In genomic region chr11:95785675-95786074, GRCm38 (mm10) we compare ENCODE assay signal across 14 mouse cellular contexts. TPM values are rescaled to one million over a fixed set of nuclear protein-coding genes. Genes with fewer than 3 reads are reported as not detected.
DNase-seq lines count a peak whose midpoint lies in the region; ATAC-seq and TF ChIP-seq lines count a peak whose summit lies in the region.
"Had no signal": no experiment of that assay in that cellular context is flagged by ENCODE, and none has a peak within 500 bp of the region (broad histone marks: within the 10 kb centered on the region; RNA-seq: fewer than 3 reads in every experiment).

No protein-coding gene starts in this region.

- DNase-seq in embryonic facial prominence, embryonic 11.5 days (ENCODE audit: low spot score), result peak; percentile 38
- DNase-seq in embryonic facial prominence, embryonic 10.5 days (ENCODE audit: low spot score), result no peak
- no peak for DNase-seq in liver, adult 2 months (ENCODE audit: extremely low read depth, low read depth, low spot score)
- DNase-seq in liver, postnatal 0 days, result peak; percentile 65
- no peak for DNase-seq in layer of hippocampus, postnatal 36 days
- DNase-seq in right cerebral cortex, adult 18-20 months, result no peak
- DNase-seq: cerebellum, adult 18-20 months; lung, postnatal 36 days had no signal

- H3K4me3 ChIP-seq in embryonic facial prominence, embryonic 11.5 days (ENCODE audit: low read depth, low read length), result no peak overlapping the region
- no peak overlapping the region for H3K4me3 ChIP-seq in embryonic facial prominence, embryonic 10.5 days
- H3K4me3 ChIP-seq in liver, adult 2 months (ENCODE audit: insufficient read depth, low read depth, low read length), result no peak overlapping the region
- H3K4me3 ChIP-seq in liver, embryonic 12.5 days, result no peak overlapping the region
- H3K4me3 ChIP-seq in ES-Bruce4 (ENCODE audit: low read depth, low read length), result no peak overlapping the region
- no peak overlapping the region for H3K4me3 ChIP-seq in liver, postnatal 0 days (ENCODE audit: low read depth, low read length)
- H3K4me3 ChIP-seq: embryonic facial prominence, embryonic 15.5 days; heart, embryonic 13.5 days; neural tube, embryonic 13.5 days had no signal

- no peak overlapping the region for H3K27ac ChIP-seq in embryonic facial prominence, embryonic 11.5 days (replicated peaks; ENCODE audit: low read depth, low read length)
- no peak overlapping the region for H3K27ac ChIP-seq in embryonic facial prominence, embryonic 10.5 days (replicated peaks)
- H3K27ac ChIP-seq in liver, adult 2 months (replicated peaks; ENCODE audit: insufficient read depth, low read depth, low read length), result no peak overlapping the region
- no peak overlapping the region for H3K27ac ChIP-seq in liver, embryonic 12.5 days
- H3K27ac ChIP-seq in ES-Bruce4 (ENCODE audit: insufficient read depth, low read length), result no peak overlapping the region
- H3K27ac ChIP-seq in liver, postnatal 0 days (ENCODE audit: low read depth), result no peak overlapping the region
- H3K27ac ChIP-seq: embryonic facial prominence, embryonic 15.5 days; heart, embryonic 13.5 days; neural tube, embryonic 13.5 days had no signal

- TF ChIP-seq CTCF in liver, adult 2 months (IDR thresholded peaks at IDR 0.05; ENCODE audit: low read depth, low read length), result peak; percentile 26; the same call in 1 of the 2 replicates
- TF ChIP-seq CTCF in ES-Bruce4 (IDR thresholded peaks at IDR 0.05; ENCODE audit: low read depth, low read length), result peak; percentile 32
- peak; percentile 74 for TF ChIP-seq CTCF in liver, postnatal 0 days (IDR thresholded peaks at IDR 0.05; ENCODE audit: low read depth)

- no peak for ATAC-seq in embryonic facial prominence, embryonic 11.5 days (replicated peaks; ENCODE audit: insufficient number of reproducible peaks, low FRiP score, low TSS enrichment, low read depth)
- no peak for ATAC-seq in liver, embryonic 12.5 days
- no peak for ATAC-seq in liver, postnatal 0 days

- no peaks in the 10 kb centered on the region for H3K36me3 ChIP-seq in embryonic facial prominence, embryonic 11.5 days (replicated peaks; ENCODE audit: control insufficient read depth, insufficient read depth, low read depth, low read length)
- no peaks in the 10 kb centered on the region for H3K36me3 ChIP-seq in embryonic facial prominence, embryonic 10.5 days (replicated peaks)
- no peaks in the 10 kb centered on the region for H3K36me3 ChIP-seq in liver, adult 2 months (ENCODE audit: control insufficient read depth, insufficient read depth, low read length)
- H3K36me3 ChIP-seq in liver, embryonic 12.5 days, result peaks cover 7% of the 10 kb centered on the region; the same call in 1 of the 2 replicates
- H3K36me3 ChIP-seq in ES-Bruce4 (ENCODE audit: control insufficient read depth, insufficient read depth, low read length, poor library complexity, severe bottlenecking), result no peaks in the 10 kb centered on the region
- H3K36me3 ChIP-seq in liver, postnatal 0 days (replicated peaks; ENCODE audit: insufficient read depth, low read length), result no peaks in the 10 kb centered on the region
- H3K36me3 ChIP-seq: embryonic facial prominence, embryonic 15.5 days; neural tube, embryonic 13.5 days had no signal

- TF ChIP-seq POLR2A in liver, adult 2 months (IDR thresholded peaks at IDR 0.05; ENCODE audit: extremely low read depth, insufficient read depth, low read length), result no peak
- TF ChIP-seq POLR2A in ES-Bruce4 (IDR thresholded peaks at IDR 0.05; ENCODE audit: insufficient read depth, low read length), result no peak

- H3K79me2 ChIP-seq in liver, adult 2 months (ENCODE audit: control insufficient read depth, insufficient read depth, low read length), result no peaks in the 10 kb centered on the region

- H3K9me3 ChIP-seq in embryonic facial prominence, embryonic 11.5 days (replicated peaks; ENCODE audit: control insufficient read depth, low read length), result no peaks in the 10 kb centered on the region
- H3K9me3 ChIP-seq in embryonic facial prominence, embryonic 10.5 days, result 0 out of 2 replicates have a peak, but pooled peaks cover 6% of the 10 kb centered on the region
- H3K9me3 ChIP-seq in liver, embryonic 12.5 days (replicated peaks), result peaks cover 6% of the 10 kb centered on the region; the same call in 1 of the 2 replicates
- no peaks in the 10 kb centered on the region for H3K9me3 ChIP-seq in ES-Bruce4 (replicated peaks; ENCODE audit: control insufficient read depth, insufficient read depth, low read length, poor library complexity, severe bottlenecking)
- no peaks in the 10 kb centered on the region for H3K9me3 ChIP-seq in liver, postnatal 0 days (ENCODE audit: low read length)
- H3K9me3 ChIP-seq: embryonic facial prominence, embryonic 15.5 days; neural tube, embryonic 13.5 days had no signal

- no peaks in the 10 kb centered on the region for H3K27me3 ChIP-seq in embryonic facial prominence, embryonic 11.5 days (ENCODE audit: control insufficient read depth, insufficient read depth, low read length)
- H3K27me3 ChIP-seq in embryonic facial prominence, embryonic 10.5 days (replicated peaks; ENCODE audit: low read depth, poor library complexity, severe bottlenecking), result no peaks in the 10 kb centered on the region
- H3K27me3 ChIP-seq in liver, adult 2 months (ENCODE audit: control insufficient read depth, insufficient read depth, low read length), result no peaks in the 10 kb centered on the region
- H3K27me3 ChIP-seq in liver, embryonic 12.5 days (replicated peaks), result 0 out of 2 replicates have a peak, but pooled peaks cover 3% of the 10 kb centered on the region
- H3K27me3 ChIP-seq in ES-Bruce4 (ENCODE audit: control insufficient read depth, insufficient read depth, low read length, poor library complexity, severe bottlenecking), result no peaks in the 10 kb centered on the region
- H3K27me3 ChIP-seq in liver, postnatal 0 days (ENCODE audit: insufficient read depth, low read length), result no peaks in the 10 kb centered on the region
- H3K27me3 ChIP-seq: embryonic facial prominence, embryonic 15.5 days; heart, embryonic 13.5 days; neural tube, embryonic 13.5 days had no signal

- H3K4me2 ChIP-seq in embryonic facial prominence, embryonic 11.5 days (ENCODE audit: low read depth, low read length), result no peak overlapping the region
- no peak overlapping the region for H3K4me2 ChIP-seq in liver, embryonic 12.5 days
- no peak overlapping the region for H3K4me2 ChIP-seq in liver, postnatal 0 days (ENCODE audit: low read depth, low read length)
- H3K4me2 ChIP-seq: embryonic facial prominence, embryonic 15.5 days; heart, embryonic 13.5 days; neural tube, embryonic 13.5 days had no signal

- 92% methylated on average over 4 of the region's 4 CpGs for WGBS in embryonic facial prominence, embryonic 11.5 days
- 89% methylated on average over 4 of the region's 4 CpGs for WGBS in embryonic facial prominence, embryonic 10.5 days
- 98% methylated on average over 4 of the region's 4 CpGs for WGBS in liver, adult 2 months
- 78% methylated on average over 4 of the region's 4 CpGs for WGBS in liver, embryonic 12.5 days (ENCODE audit: insufficient replicate concordance)
- 90% methylated on average over 4 of the region's 4 CpGs for WGBS in liver, postnatal 0 days (ENCODE audit: insufficient replicate concordance)

- TF ChIP-seq EP300 in ES-Bruce4 (IDR thresholded peaks at IDR 0.05; ENCODE audit: insufficient read depth, low read depth, low read length), result no peak
- TF ChIP-seq EP300 in liver, postnatal 0 days (IDR thresholded peaks at IDR 0.05; ENCODE audit: low read depth), result no peak

- H3K4me1 ChIP-seq in embryonic facial prominence, embryonic 11.5 days (ENCODE audit: control insufficient read depth, insufficient read depth, low read length), result no peaks in the 10 kb centered on the region
- no peaks in the 10 kb centered on the region for H3K4me1 ChIP-seq in embryonic facial prominence, embryonic 10.5 days
- H3K4me1 ChIP-seq in liver, adult 2 months (ENCODE audit: control insufficient read depth, insufficient read depth, low read length), result no peaks in the 10 kb centered on the region
- H3K4me1 ChIP-seq in liver, embryonic 12.5 days, result peaks cover 9% of the 10 kb centered on the region; the same call in 1 of the 2 replicates
- H3K4me1 ChIP-seq in ES-Bruce4 (ENCODE audit: control insufficient read depth, insufficient read depth, low read length), result no peaks in the 10 kb centered on the region
- H3K4me1 ChIP-seq in liver, postnatal 0 days (ENCODE audit: insufficient read depth), result no peaks in the 10 kb centered on the region
- H3K4me1 ChIP-seq: embryonic facial prominence, embryonic 15.5 days; heart, embryonic 13.5 days; neural tube, embryonic 13.5 days had no signal

- no peak overlapping the region for H3K9ac ChIP-seq in embryonic facial prominence, embryonic 11.5 days (replicated peaks; ENCODE audit: low read length)
- no peak overlapping the region for H3K9ac ChIP-seq in liver, adult 2 months (ENCODE audit: low read depth, low read length)
- H3K9ac ChIP-seq in liver, embryonic 12.5 days, result no peak overlapping the region
- H3K9ac ChIP-seq in ES-Bruce4 (ENCODE audit: low read depth, poor library complexity, severe bottlenecking), result no peak overlapping the region
- no peak overlapping the region for H3K9ac ChIP-seq in liver, postnatal 0 days (replicated peaks)
- H3K9ac ChIP-seq: embryonic facial prominence, embryonic 15.5 days; heart, embryonic 13.5 days; neural tube, embryonic 13.5 days had no signal

RNA-seq across cellular contexts. Expression of gene Phospho1, which starts 38.6 kb away (rescaled TPM):
- polyA plus RNA-seq in embryonic facial prominence, embryonic 11.5 days (2014; fragmentation: Nextera tagmentation; extraction: Ambion mirVana), result not detected in 2 replicates
- polyA plus RNA-seq in embryonic facial prominence, embryonic 10.5 days (2016; fragmentation: Nextera tagmentation; extraction: Ambion mirVana), result not detected in 2 replicates
- 1.6 TPM in 2 replicates for total RNA-seq in liver, adult 2 months (2014; rRNA removed)
- polyA plus RNA-seq in liver, adult 2 months (2012; rRNA removed), result 31.8 and 32.8 TPM in 2 replicates
- polyA plus RNA-seq in liver, embryonic 12.5 days (2016; fragmentation: Nextera tagmentation; extraction: Ambion mirVana), result 2.7 and 3.4 TPM in 2 replicates
- 5.8 and 6.5 TPM in 2 replicates for polyA plus RNA-seq in ES-Bruce4 (2011; ENCODE audit: insufficient read depth, insufficient read length, low read depth, missing spikeins)
- polyA plus RNA-seq in liver, postnatal 0 days (2015; fragmentation: Nextera tagmentation; extraction: Ambion mirVana), result 1.9 and 2.0 TPM in 2 replicates
- 10 to 100 TPM; 55.8 to 62.3 TPM for total RNA-seq in layer of hippocampus, postnatal 36 days (2021)
- polyA plus RNA-seq: kidney, embryonic 14.5 days; neural tube, embryonic 13.5 days had no signal

RNA-seq across cellular contexts. Expression of gene Gngt2, which starts 51.3 kb away (rescaled TPM):
- 7.8 and 9.2 TPM in 2 replicates for polyA plus RNA-seq in embryonic facial prominence, embryonic 11.5 days (2014; fragmentation: Nextera tagmentation; extraction: Ambion mirVana)
- polyA plus RNA-seq in embryonic facial prominence, embryonic 10.5 days (2016; fragmentation: Nextera tagmentation; extraction: Ambion mirVana), result 9.5 and 10.0 TPM in 2 replicates
- 11.5 and 13.7 TPM in 2 replicates for total RNA-seq in liver, adult 2 months (2014; rRNA removed)
- 3.9 and 5.1 TPM in 2 replicates for polyA plus RNA-seq in liver, adult 2 months (2012; rRNA removed)
- polyA plus RNA-seq in liver, embryonic 12.5 days (2016; fragmentation: Nextera tagmentation; extraction: Ambion mirVana), result 15.8 and 16.7 TPM in 2 replicates
- polyA plus RNA-seq in ES-Bruce4 (2011; ENCODE audit: insufficient read depth, insufficient read length, low read depth, missing spikeins), result 7.9 and 9.4 TPM in 2 replicates
- polyA plus RNA-seq in liver, postnatal 0 days (2015; fragmentation: Nextera tagmentation; extraction: Ambion mirVana), result 30.2 and 32.2 TPM in 2 replicates
- total RNA-seq in layer of hippocampus, postnatal 36 days (2021), result 1 to 10 TPM; 3.1 to 4.7 TPM

RNA-seq across cellular contexts. Expression of gene Abi3, which starts 56.6 kb away (rescaled TPM):
- polyA plus RNA-seq in embryonic facial prominence, embryonic 11.5 days (2014; fragmentation: Nextera tagmentation; extraction: Ambion mirVana), result 2.1 and 2.4 TPM in 2 replicates
- polyA plus RNA-seq in embryonic facial prominence, embryonic 10.5 days (2016; fragmentation: Nextera tagmentation; extraction: Ambion mirVana), result 3.7 and 4.1 TPM in 2 replicates
- 1.1 and 3.2 TPM in 2 replicates for total RNA-seq in liver, adult 2 months (2014; rRNA removed)
- polyA plus RNA-seq in liver, adult 2 months (2012; rRNA removed), result 7.6 and 11.7 TPM in 2 replicates
- polyA plus RNA-seq in liver, embryonic 12.5 days (2016; fragmentation: Nextera tagmentation; extraction: Ambion mirVana), result 7.3 and 7.6 TPM in 2 replicates
- 1.1 and 1.3 TPM in 2 replicates for polyA plus RNA-seq in ES-Bruce4 (2011; ENCODE audit: insufficient read depth, insufficient read length, low read depth, missing spikeins)
- polyA plus RNA-seq in liver, postnatal 0 days (2015; fragmentation: Nextera tagmentation; extraction: Ambion mirVana), result 9.8 and 10.2 TPM in 2 replicates
- total RNA-seq in layer of hippocampus, postnatal 36 days (2021), result 1 to 10 TPM; 6.2 to 6.4 TPM

Comparison
In these comparisons a context has a peak if more than half of its experiments do, and no peak if none do; other contexts are left out.
1. DNase-seq: peak in embryonic facial prominence, embryonic 11.5 days (single experiment) and liver, postnatal 0 days (single experiment); none in embryonic facial prominence, embryonic 10.5 days (single experiment), liver, adult 2 months (single experiment), layer of hippocampus, postnatal 36 days (0 of 2) and right cerebral cortex, adult 18-20 months (single experiment).
2. Peak in every context shown above with its lines, with median percentiles within 50 percentile points of each other: CTCF ChIP-seq.